Mouse (Mus musculus) Patski (cell line): ENCODE measurements around the gene Ssxb2. TPM values are rescaled to one million over a fixed set of nuclear protein-coding genes. Genes with fewer than 3 reads are reported as not detected.
"Not testable (repeated sequence)": the region's sequence is repeated elsewhere in the genome, so short reads cannot be mapped to it uniquely, and the experiment has no call there.

Experiments used
- ATAC-seq: fragments of 100-300 bp; one replicate; pipeline ENCODE4 v1.8.0; 2021
- CTCF ChIA-PET: fragments of 350-600 bp; sonication (Branson Sonifier 250); formaldehyde crosslinking; loops from one replicate; lab custom pipeline; 2022; ENCODE audit warnings: inconsistent platforms; lab: Charles Lee
- POLR2A ChIA-PET: fragments of 350-600 bp; sonication (Branson Sonifier 250); formaldehyde crosslinking; loops from one replicate; lab custom pipeline; 2022; ENCODE audit warnings: antibody characterized with exemption, inconsistent platforms; lab: Charles Lee
- DNase-seq: peaks from one replicate; pipeline ENCODE4 v3.0.0-alpha.2; 2011; ENCODE audit warnings: low read depth, low spot score
- H3K27me3 ChIP-seq: fragments of 371-371 bp; one replicate; pipeline ENCODE4 v1.5.1; 2021
- in situ Hi-C: fragments of 300-500 bp; cut with MboI; formaldehyde crosslinking; loops from 3 replicates; pipeline ENCODE4 v1.11.1; 2018; ENCODE audit warnings: low pct_unique_long_range_greater_than_20kb, mixed read lengths
- polyA plus RNA-seq: library from polyadenylated mRNA; unstranded; gene quantifications from one replicate; pipeline ENCODE4 v1.2.3, GENCODE M21; 2021

The Ssxb2 gene
- polyA plus RNA-seq, result not detected

DNA sequence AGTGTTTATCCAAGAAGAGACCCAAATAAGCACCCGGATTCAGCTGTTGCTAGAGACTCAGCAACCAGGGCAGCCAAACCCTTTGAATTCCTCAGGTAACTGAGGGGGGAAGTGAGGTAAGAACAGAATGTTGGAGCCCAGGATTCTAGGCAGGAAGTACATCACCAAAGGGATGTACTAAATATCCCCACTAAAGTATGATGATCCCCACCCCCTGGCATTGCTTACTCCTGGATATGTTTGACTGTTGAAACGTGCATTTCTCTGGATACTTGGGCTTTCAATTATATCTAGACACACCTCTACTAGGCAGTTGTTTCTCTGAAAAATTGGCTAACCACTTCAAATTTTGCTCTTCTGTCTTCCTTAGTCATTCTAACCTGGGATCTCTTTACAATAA lies at the start of gene Ssxb2:
Gene Ssxb2, minus strand, starts transcription at position 101 of the 400 bp plus-strand sequence.
- DNase-seq, CTCF ChIA-PET, in situ Hi-C loops, H3K27me3 ChIP-seq, POLR2A ChIA-PET, ATAC-seq: not testable (repeated sequence)

DNA sequence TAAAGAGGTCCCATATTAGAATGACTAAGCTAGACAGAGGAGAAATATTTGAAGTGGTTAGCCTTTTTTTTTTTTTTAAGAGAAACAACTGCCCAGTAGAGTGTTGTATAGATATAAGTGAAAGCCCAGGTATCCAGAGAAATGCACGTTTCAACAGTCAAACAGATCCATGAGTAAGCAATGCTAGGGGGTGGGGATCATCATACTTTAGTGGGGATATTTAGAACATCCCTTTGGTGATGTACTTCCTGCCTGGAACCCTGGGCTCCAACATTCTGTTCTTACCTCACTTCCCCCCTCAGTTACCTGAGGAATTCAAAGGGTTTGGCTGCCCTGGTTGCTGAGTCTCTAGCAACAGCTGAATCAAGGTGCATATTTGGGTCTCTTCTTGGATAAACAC lies 48.5 kb downstream of the Ssxb2 start, which contains the start of gene Ssxb1:
Gene Ssxb1, plus strand, starts transcription at position 301 of the 400 bp plus-strand sequence.
- ATAC-seq, in situ Hi-C loops, POLR2A ChIA-PET: not testable (repeated sequence)

More for the DNA sequence above, 48.5 kb downstream of the Ssxb2 start, which contains the start of gene Ssxb1:
- H3K27me3 ChIP-seq, CTCF ChIA-PET, DNase-seq: not testable (repeated sequence)

Other genes with a start within 250 kb of the Ssxb2 start
- gene Ftsj1, start 209.3 kb downstream of the Ssxb2 start, polyA plus RNA-seq, result 38.1 TPM
- not detected for gene Slc38a5, start 190.6 kb downstream of the Ssxb2 start, polyA plus RNA-seq
- gene Ssxb10, start 134.3 kb downstream of the Ssxb2 start, polyA plus RNA-seq, result not detected
- gene Ssxb9, start 94.7 kb downstream of the Ssxb2 start, polyA plus RNA-seq, result not detected
- gene Ssxb1, start 48.4 kb downstream of the Ssxb2 start, polyA plus RNA-seq, result not detected
- not detected for gene Gm14459, start 63.2 kb upstream of the Ssxb2 start, polyA plus RNA-seq
- gene Ssxb6, start 86.5 kb upstream of the Ssxb2 start, polyA plus RNA-seq, result not detected
- not detected for gene Ssxb3, start 130.1 kb upstream of the Ssxb2 start, polyA plus RNA-seq
- gene Ssxb8, start 229.1 kb upstream of the Ssxb2 start, polyA plus RNA-seq, result not detected